Comparison of ENCODE assay signal across 10 mouse cellular contexts in the genomic region with DNA sequence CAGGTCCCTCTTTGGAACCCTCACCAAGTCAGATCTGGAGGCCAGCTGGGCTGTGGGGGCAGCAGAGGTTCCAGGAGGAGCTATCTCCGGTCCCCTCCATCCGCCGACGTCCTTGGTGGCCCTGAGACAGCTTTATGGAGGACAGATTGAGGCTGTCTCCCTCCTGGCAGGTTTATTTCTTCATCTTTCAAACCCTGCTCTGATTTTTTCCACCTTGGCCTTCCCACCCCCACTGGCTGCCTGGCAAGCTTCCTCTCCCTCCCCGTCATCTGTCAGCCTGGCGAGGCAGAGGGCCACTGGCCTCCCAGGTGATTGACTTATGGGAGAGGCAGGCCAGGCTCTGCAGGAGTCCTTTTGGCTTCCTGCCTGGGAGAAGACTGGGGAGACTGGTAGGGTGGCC.
A peak's percentile ranks its signal among the peaks of the same experiment; 100 is the strongest.
DNase-seq lines count a peak whose midpoint lies in the region; ATAC-seq and TF ChIP-seq lines count a peak whose summit lies in the region.
"Had no signal": no experiment of that assay in that cellular context is flagged by ENCODE, and none has a peak within 500 bp of the region (broad histone marks: within the 10 kb centered on the region; RNA-seq: fewer than 3 reads in every experiment).

No protein-coding gene starts in this region.

- H3K27ac ChIP-seq in liver, adult 2 months (replicated peaks; ENCODE audit: insufficient read depth, low read depth, low read length): no peak overlapping the region; the same call in 1 of the 2 replicates
- H3K27ac ChIP-seq in liver, postnatal 0 days (ENCODE audit: low read depth): no peak overlapping the region
- H3K27ac ChIP-seq in forebrain, embryonic 11.5 days (ENCODE audit: low read depth, low read length): peak overlapping the region; percentile 31; the same call in 1 of the 2 replicates
- peak overlapping the region; percentile 79 for H3K27ac ChIP-seq in kidney, embryonic 14.5 days (ENCODE audit: low read depth, low read length)

- H3K4me2 ChIP-seq in liver, postnatal 0 days (ENCODE audit: low read depth, low read length): no peak overlapping the region
- no peak overlapping the region for H3K4me2 ChIP-seq in forebrain, embryonic 11.5 days (ENCODE audit: low read depth, low read length, severe bottlenecking)
- no peak overlapping the region for H3K4me2 ChIP-seq in kidney, embryonic 14.5 days (replicated peaks; ENCODE audit: low read depth, low read length)

- WGBS in liver, adult 2 months: 60% methylated on average over 6 of the region's 6 CpGs
- 74% methylated on average over 6 of the region's 6 CpGs for WGBS in liver, postnatal 0 days (ENCODE audit: insufficient replicate concordance)
- 86% methylated on average over 6 of the region's 6 CpGs for WGBS in forebrain, embryonic 11.5 days
- 23% methylated on average over 6 of the region's 6 CpGs for WGBS in kidney, embryonic 14.5 days

- TF ChIP-seq CTCF in liver, adult 2 months (IDR thresholded peaks at IDR 0.05; ENCODE audit: low read depth, low read length): no peak
- TF ChIP-seq CTCF in liver, postnatal 0 days (IDR thresholded peaks at IDR 0.05; ENCODE audit: low read depth): no peak

- ATAC-seq in liver, postnatal 0 days: no peak
- ATAC-seq in forebrain, embryonic 11.5 days (replicated peaks; ENCODE audit: low FRiP score): no peak
- peak; percentile 48; the same call in 1 of the 2 replicates for ATAC-seq in kidney, embryonic 14.5 days (ENCODE audit: low FRiP score, low TSS enrichment)

- no peak overlapping the region for H3K4me3 ChIP-seq in liver, adult 2 months (ENCODE audit: insufficient read depth, low read depth, low read length)
- no peak overlapping the region for H3K4me3 ChIP-seq in liver, postnatal 0 days (ENCODE audit: low read depth, low read length)
- H3K4me3 ChIP-seq in forebrain, embryonic 11.5 days (ENCODE audit: low read depth, low read length): no peak overlapping the region
- H3K4me3 ChIP-seq in kidney, embryonic 14.5 days (ENCODE audit: low read length): no peak overlapping the region
- H3K4me3 ChIP-seq: erythroblast, embryonic 14.5 days had no signal

- no peaks in the 10 kb centered on the region for H3K9me3 ChIP-seq in liver, postnatal 0 days (ENCODE audit: low read length)
- no peaks in the 10 kb centered on the region for H3K9me3 ChIP-seq in forebrain, embryonic 11.5 days (ENCODE audit: control insufficient read depth, low read length)
- no peaks in the 10 kb centered on the region for H3K9me3 ChIP-seq in kidney, embryonic 14.5 days (ENCODE audit: control insufficient read depth, low read length)

- no peaks in the 10 kb centered on the region for H3K36me3 ChIP-seq in liver, adult 2 months (ENCODE audit: control insufficient read depth, insufficient read depth, low read length)
- H3K36me3 ChIP-seq in liver, postnatal 0 days (replicated peaks; ENCODE audit: insufficient read depth, low read length): peaks cover 23% of the 10 kb centered on the region
- peaks cover 2% of the 10 kb centered on the region; the same call in 1 of the 2 replicates for H3K36me3 ChIP-seq in forebrain, embryonic 11.5 days (ENCODE audit: control insufficient read depth, insufficient read depth, low read length)
- H3K36me3 ChIP-seq in kidney, embryonic 14.5 days (ENCODE audit: control insufficient read depth, insufficient read depth, low read length): peaks cover 32% of the 10 kb centered on the region
- H3K36me3 ChIP-seq: G1E had no signal

- peaks cover 27% of the 10 kb centered on the region for H3K4me1 ChIP-seq in liver, adult 2 months (ENCODE audit: control insufficient read depth, insufficient read depth, low read length)
- H3K4me1 ChIP-seq in liver, postnatal 0 days (ENCODE audit: insufficient read depth): peaks cover 10% of the 10 kb centered on the region
- H3K4me1 ChIP-seq in forebrain, embryonic 11.5 days (replicated peaks; ENCODE audit: control insufficient read depth, insufficient read depth, low read length): peaks cover 20% of the 10 kb centered on the region
- peaks cover 46% of the 10 kb centered on the region for H3K4me1 ChIP-seq in kidney, embryonic 14.5 days (ENCODE audit: control insufficient read depth, insufficient read depth, low read length)

- H3K27me3 ChIP-seq in liver, adult 2 months (ENCODE audit: control insufficient read depth, insufficient read depth, low read length): no peaks in the 10 kb centered on the region
- H3K27me3 ChIP-seq in liver, postnatal 0 days (ENCODE audit: insufficient read depth, low read length): no peaks in the 10 kb centered on the region
- H3K27me3 ChIP-seq in forebrain, embryonic 11.5 days (ENCODE audit: control insufficient read depth, insufficient read depth, low read length): no peaks in the 10 kb centered on the region
- H3K27me3 ChIP-seq in kidney, embryonic 14.5 days (ENCODE audit: control insufficient read depth, insufficient read depth, low read length): no peaks in the 10 kb centered on the region

- peak overlapping the region; percentile 24; the same call in 1 of the 2 replicates for H3K9ac ChIP-seq in liver, adult 2 months (ENCODE audit: low read depth, low read length)
- no peak overlapping the region for H3K9ac ChIP-seq in liver, postnatal 0 days (replicated peaks)
- H3K9ac ChIP-seq in forebrain, embryonic 11.5 days (ENCODE audit: low read length): no peak overlapping the region; the same call in 1 of the 2 replicates
- H3K9ac ChIP-seq in kidney, embryonic 14.5 days (ENCODE audit: low read depth, low read length): no peak overlapping the region

- no peak for TF ChIP-seq EP300 in liver, postnatal 0 days (IDR thresholded peaks at IDR 0.05; ENCODE audit: low read depth)

- H3K79me2 ChIP-seq in liver, adult 2 months (ENCODE audit: control insufficient read depth, insufficient read depth, low read length): peaks cover 20% of the 10 kb centered on the region

- TF ChIP-seq POLR2A in liver, adult 2 months (IDR thresholded peaks at IDR 0.05; ENCODE audit: extremely low read depth, insufficient read depth, low read length): no peak

- peak; percentile 81 for DNase-seq in liver, adult 2 months (ENCODE audit: extremely low read depth, low read depth, low spot score)
- no peak for DNase-seq in liver, postnatal 0 days
- DNase-seq in forebrain, embryonic 11.5 days (ENCODE audit: low spot score): no peak
- DNase-seq in ovary, postnatal 14 days (ENCODE audit: low spot score): peak; percentile 46
- no peak for DNase-seq in urinary bladder, postnatal 25 days (ENCODE audit: low spot score)
- DNase-seq in right cerebral cortex, postnatal 36 days (ENCODE audit: low spot score in 2 of 2): no peak
- DNase-seq in spleen, adult 12 weeks (ENCODE audit: low spot score): no peak

Comparison
In these comparisons a context has a peak if more than half of its experiments do, and no peak if none do; other contexts are left out.
1. DNase-seq: peak in liver, adult 2 months (single experiment) and ovary, postnatal 14 days (single experiment); none in liver, postnatal 0 days (single experiment), forebrain, embryonic 11.5 days (single experiment), urinary bladder, postnatal 25 days (single experiment), right cerebral cortex, postnatal 36 days (0 of 2) and spleen, adult 12 weeks (single experiment).
2. H3K27ac ChIP-seq: peak in forebrain, embryonic 11.5 days (single experiment) and kidney, embryonic 14.5 days (single experiment); none in liver, adult 2 months (single experiment) and liver, postnatal 0 days (single experiment).